Mouse (Mus musculus) heart, adult 2 months (tissue): ENCODE measurements around the gene Olfml2a. TPM values are rescaled to one million over a fixed set of nuclear protein-coding genes. Genes with fewer than 3 reads are reported as not detected.

Experiments
- DNase-seq, 2 experiments: peaks; one replicate each; pipeline ENCODE4 v3.0.0; 2021
- H3K27ac ChIP-seq: fragments of 200-600 bp; 2 replicates; pipeline ENCODE4 v1.8.1; 2022
- H3K27me3 ChIP-seq: fragments of 200-500 bp; 2 replicates; pipeline ENCODE4 v1.6.1; 2012; ENCODE audit warnings: mild to moderate bottlenecking, low read length, inconsistent platforms, mixed read lengths; ENCODE audit not compliant: control insufficient read depth, insufficient read depth
- H3K36me3 ChIP-seq: fragments of 200-500 bp; 2 replicates; pipeline ENCODE4 v1.6.1; 2012; ENCODE audit warnings: low read length, inconsistent platforms; ENCODE audit not compliant: control insufficient read depth, insufficient read depth
- H3K4me1 ChIP-seq: fragments of 200-500 bp; 2 replicates; pipeline ENCODE4 v1.6.1; 2011; ENCODE audit warnings: low read length; ENCODE audit not compliant: control insufficient read depth, insufficient read depth
- H3K4me3 ChIP-seq: fragments of 200-600 bp; 2 replicates; pipeline ENCODE4 v1.8.1; 2022
- H3K79me2 ChIP-seq: fragments of 200-500 bp; replicated peaks from 2 replicates; pipeline ENCODE4 v1.6.1; 2012; ENCODE audit warnings: mild to moderate bottlenecking, inconsistent platforms, low read length, moderate library complexity, mixed read lengths; ENCODE audit not compliant: control insufficient read depth, insufficient read depth
- H3K9ac ChIP-seq: fragments of 200-500 bp; 2 replicates; pipeline ENCODE4 v1.6.1; 2012; ENCODE audit warnings: low read depth, mild to moderate bottlenecking, control low read depth, inconsistent platforms, low read length, mixed read lengths
- CTCF ChIP-seq: fragments of 200-600 bp; IDR thresholded peaks from 2 replicates; pipeline ENCODE4 v1.8.1; 2022; ENCODE audit warnings: antibody characterized with exemption, mild to moderate bottlenecking, moderate library complexity
- EP300 ChIP-seq: fragments of 200-500 bp; IDR thresholded peaks from 2 replicates; pipeline ENCODE4 v1.6.1; 2011; ENCODE audit warnings: low read depth, low read length, control low read depth; ENCODE audit not compliant: insufficient read depth
- POLR2A ChIP-seq: fragments of 200-500 bp; IDR thresholded peaks from 2 replicates; pipeline ENCODE4 v1.6.1; 2011; ENCODE audit warnings: mild to moderate bottlenecking, low read depth, low read length, control low read depth; ENCODE audit not compliant: insufficient read depth
- WGBS: fragments of 180-500 bp; shearing (Covaris S2); methylation state at CpG from one replicate; pipeline ENCODE4 v1.1.7; 2018; 5-methylcytosine and 5-hydroxymethylcytosine counted together
- intact Hi-C: fragments of 180-260 bp; cut with DNase I; formaldehyde crosslinking; loops from one replicate; pipeline ENCODE4 v1.15.1; 2025
- polyA plus RNA-seq: library from polyadenylated mRNA; depleted of rRNA; stranded (reverse); fragments of >200 nt; gene quantifications from 2 replicates; pipeline ENCODE4 v1.2.3, GENCODE M21; 2012
- total RNA-seq, 2 experiments: library from RNA; stranded (reverse); gene quantifications; 2 replicates each; pipeline ENCODE4 v1.2.3; 2021

The Olfml2a gene
- total and polyA plus RNA-seq, 3 experiments: 2.9 to 3.8 (median 3.0) TPM

DNA sequence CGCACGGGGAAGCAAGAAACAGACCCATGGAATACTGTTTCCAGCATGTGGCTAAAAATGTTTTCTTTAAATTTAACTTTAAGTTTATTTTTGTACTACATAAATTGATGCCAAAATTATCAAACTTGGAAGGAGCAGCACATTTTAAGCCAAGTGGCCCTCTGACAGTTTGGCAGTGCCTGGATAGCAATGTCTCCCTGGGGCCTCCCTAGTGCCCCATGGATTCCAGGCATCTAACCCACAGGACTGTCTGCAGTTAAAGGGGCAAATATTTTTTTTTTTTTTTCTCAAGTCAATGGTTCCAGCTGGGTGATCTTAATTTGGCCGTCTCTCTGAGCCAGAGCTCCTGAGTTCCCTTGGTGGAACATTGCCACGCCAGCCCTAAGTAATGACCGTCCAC is 11.4 kb downstream of the Olfml2a start:
- intact Hi-C loops: no loop called here
- H3K4me3 ChIP-seq: no peak overlapping the region
- H3K27me3 ChIP-seq: no peaks in the 10 kb centered on the region
- H3K4me1 ChIP-seq: peaks cover 3% of the 10 kb centered on the region
- H3K36me3 ChIP-seq: no peaks in the 10 kb centered on the region
- WGBS: 82% methylated on average over 5 of the region's 5 CpGs
- no peak for TF ChIP-seq EP300
- TF ChIP-seq POLR2A: no peak
- no peak for TF ChIP-seq CTCF
- H3K27ac ChIP-seq: no peak overlapping the region
- no peak for DNase-seq
- no peaks in the 10 kb centered on the region for H3K79me2 ChIP-seq
- H3K9ac ChIP-seq: no peak overlapping the region

DNA sequence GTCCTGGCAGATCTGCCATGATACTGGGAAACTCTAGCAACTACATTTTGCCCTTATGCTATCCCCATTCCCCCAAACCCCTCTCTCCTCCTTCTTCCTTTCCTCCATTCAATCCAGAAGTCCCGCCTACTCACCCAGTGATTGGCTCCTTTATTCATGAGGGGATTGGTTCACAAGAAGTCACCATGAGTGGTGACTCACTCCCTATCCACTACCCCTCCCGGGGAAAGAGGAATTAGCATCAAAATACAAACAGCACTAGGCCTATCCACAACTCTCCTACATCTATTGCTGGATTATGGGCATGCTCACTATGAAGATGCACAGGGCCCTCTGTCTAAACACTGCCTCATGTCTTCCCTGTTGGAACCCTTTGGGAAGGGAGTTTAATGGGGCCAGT is 12.2 kb downstream of the Olfml2a start:
- Histone ChIP-seq H3K27me3 (no peaks in the 10 kb centered on the region), H3K4me3 (no peak overlapping the region), H3K36me3 (no peaks in the 10 kb centered on the region), H3K79me2 (no peaks in the 10 kb centered on the region), H3K27ac (no peak overlapping the region), H3K9ac (no peak overlapping the region), H3K4me1 (peaks cover 3% of the 10 kb centered on the region)
- TF ChIP-seq CTCF (no peak), POLR2A (no peak), EP300 (no peak)
- intact Hi-C loops: no loop called here
- 49% methylated on average over 2 of the region's 2 CpGs for WGBS
- DNase-seq: no peak

DNA sequence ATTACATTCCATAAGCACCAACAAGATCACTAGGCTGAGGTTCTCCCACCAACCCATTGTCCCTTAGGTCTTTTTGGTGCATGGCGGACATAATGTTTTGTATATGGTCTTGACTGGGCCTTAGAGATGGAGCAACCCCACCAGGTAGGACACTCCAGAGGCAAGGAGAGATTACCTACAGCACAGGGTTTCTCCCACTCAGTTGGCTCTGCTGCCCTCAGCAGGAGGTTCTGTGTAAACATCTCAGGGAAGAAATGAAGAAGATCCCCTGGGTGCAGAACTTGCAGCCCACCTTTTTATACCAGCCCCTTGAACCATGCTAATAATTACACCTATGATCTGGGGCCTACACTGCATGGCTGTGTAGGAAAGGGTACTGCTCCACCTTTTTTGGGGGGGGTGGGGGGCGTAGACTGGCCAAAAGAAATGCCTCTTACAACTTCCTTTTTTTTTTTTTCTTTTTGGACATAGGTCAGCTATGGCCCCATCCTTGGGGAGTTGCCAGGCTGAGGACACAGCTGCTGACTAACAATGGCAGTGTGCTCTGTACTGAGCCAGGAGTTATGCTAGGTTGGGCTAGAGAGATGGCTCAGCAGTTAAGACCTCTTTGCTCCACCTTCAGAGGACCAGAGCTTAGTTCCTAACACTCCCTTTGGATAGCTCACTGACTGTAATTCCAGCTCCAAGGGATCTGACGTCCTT is 12.8 kb downstream of the Olfml2a start:
- Histone ChIP-seq H3K4me3 (no peak overlapping the region), H3K36me3 (no peaks in the 10 kb centered on the region), H3K9ac (no peak overlapping the region), H3K79me2 (no peaks in the 10 kb centered on the region), H3K27ac (no peak overlapping the region), H3K27me3 (no peaks in the 10 kb centered on the region), H3K4me1 (peaks cover 3% of the 10 kb centered on the region)
- WGBS: 59% methylated on average over 3 of the region's 3 CpGs
- no peak for DNase-seq
- intact Hi-C loops: no loop called here
- TF ChIP-seq CTCF: peak; percentile 44
- TF ChIP-seq POLR2A: no peak
- TF ChIP-seq EP300: no peak

DNA sequence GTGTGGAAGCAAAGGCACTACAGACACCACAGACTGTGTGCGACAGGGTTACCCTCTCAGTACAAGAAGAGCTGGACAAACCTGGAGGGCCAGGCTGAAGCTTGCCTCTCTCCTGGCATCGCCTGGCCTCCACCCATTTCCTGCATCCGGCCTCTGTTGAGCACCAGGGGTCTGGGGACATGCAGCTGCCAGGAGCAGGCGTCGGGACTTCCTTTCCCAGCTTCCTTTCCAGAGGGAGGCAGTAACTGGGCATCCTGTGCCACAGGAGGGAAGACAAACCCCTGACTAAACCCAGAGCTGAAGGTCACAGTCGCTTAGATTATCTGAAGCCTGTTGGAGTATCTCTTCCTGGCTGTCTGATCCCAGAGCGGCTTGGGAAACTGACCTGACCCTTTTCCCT is 15.8 kb downstream of the Olfml2a start:
- Histone ChIP-seq H3K36me3 (no peaks in the 10 kb centered on the region), H3K4me1 (peaks cover 14% of the 10 kb centered on the region), H3K27ac (no peak overlapping the region; the same call in 1 of the 2 replicates), H3K79me2 (no peaks in the 10 kb centered on the region), H3K27me3 (no peaks in the 10 kb centered on the region), H3K4me3 (no peak overlapping the region), H3K9ac (no peak overlapping the region)
- WGBS: 47% methylated on average over 7 of the region's 7 CpGs
- intact Hi-C loops: no loop called here
- no peak for TF ChIP-seq POLR2A
- no peak for TF ChIP-seq EP300
- TF ChIP-seq CTCF: no peak
- peak in 1 of 2 experiments; percentile 34 for DNase-seq

DNA sequence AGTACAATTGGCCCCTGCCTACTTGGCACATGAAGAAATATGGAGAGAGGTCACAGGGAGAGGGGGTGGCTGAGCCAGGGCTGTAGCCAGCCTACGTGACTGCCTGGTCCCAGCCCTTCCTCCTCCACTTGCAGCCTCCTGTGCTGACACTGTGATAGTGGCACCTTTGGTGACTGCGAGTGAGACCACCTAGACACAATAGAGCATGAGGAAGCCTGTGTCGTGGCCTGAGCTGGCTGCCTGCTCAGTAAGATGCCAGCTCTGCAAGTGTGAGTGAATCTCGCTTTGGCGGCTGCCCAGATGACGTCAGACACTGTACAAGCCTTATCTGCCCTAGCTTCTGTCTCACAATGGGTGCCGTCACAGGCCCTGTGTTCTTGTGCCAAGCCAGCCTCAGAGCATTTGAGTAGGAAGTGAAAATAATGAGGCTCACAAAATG is 18.5 kb downstream of the Olfml2a start:
- Histone ChIP-seq H3K4me3 (no peak overlapping the region), H3K9ac (no peak overlapping the region), H3K27ac (peak overlapping the region; percentile 53), H3K79me2 (no peaks in the 10 kb centered on the region), H3K36me3 (no peaks in the 10 kb centered on the region), H3K4me1 (peaks cover 13% of the 10 kb centered on the region), H3K27me3 (no peaks in the 10 kb centered on the region)
- peak; percentile 82 to 90 for DNase-seq
- WGBS: 4% methylated on average over 7 of the region's 7 CpGs
- TF ChIP-seq POLR2A (no peak), EP300 (peak; percentile 70; the same call in 1 of the 2 replicates), CTCF (no peak)
- intact Hi-C loops: no loop called here

DNA sequence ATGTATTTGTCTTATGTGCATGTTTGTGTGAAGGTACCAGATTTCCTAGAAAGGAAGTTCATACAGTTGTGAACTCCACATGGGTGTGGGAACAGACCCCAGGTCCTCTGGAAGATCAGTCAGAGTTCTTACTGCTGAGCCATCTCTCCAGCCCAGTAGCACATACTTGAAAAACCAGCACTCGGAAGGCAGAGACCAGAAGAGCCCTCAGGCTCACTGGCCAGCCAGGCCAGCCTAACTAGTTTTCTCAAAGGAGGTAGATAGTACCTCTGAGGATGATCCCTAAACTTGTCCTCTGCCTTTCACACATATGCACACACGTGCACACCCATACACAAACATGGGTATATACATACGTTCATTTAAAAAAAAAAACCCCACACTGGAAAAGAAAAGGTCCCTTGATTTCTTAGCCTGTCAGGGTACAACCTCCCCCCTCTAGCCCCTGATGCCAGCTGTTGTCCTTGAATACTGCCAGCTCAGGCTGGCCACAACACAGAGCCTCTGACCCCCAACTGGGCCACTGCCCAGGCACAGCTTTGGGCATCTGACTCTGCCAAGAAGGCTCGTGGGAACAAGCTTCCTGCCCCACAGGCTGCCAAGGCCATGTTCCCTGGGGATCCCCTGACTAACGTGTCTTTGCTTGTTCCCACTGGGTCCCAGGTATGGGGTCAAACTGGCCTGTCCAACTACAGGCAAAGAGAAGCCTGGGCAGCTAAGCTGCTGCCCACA is 21.5 kb downstream of the Olfml2a start:
- H3K4me3 ChIP-seq: no peak overlapping the region
- no peaks in the 10 kb centered on the region for H3K79me2 ChIP-seq
- TF ChIP-seq POLR2A (no peak), EP300 (0 out of 2 replicates have a peak, but pooled peaks have one; percentile 71), CTCF (no peak)
- peak; percentile 72 to 83 for DNase-seq
- peaks cover 11% of the 10 kb centered on the region for H3K4me1 ChIP-seq
- H3K9ac ChIP-seq: no peak overlapping the region
- intact Hi-C loops: no loop called here
- WGBS: 48% methylated on average over 5 of the region's 5 CpGs
- H3K27ac ChIP-seq: peak overlapping the region; percentile 27
- no peaks in the 10 kb centered on the region for H3K36me3 ChIP-seq
- no peaks in the 10 kb centered on the region for H3K27me3 ChIP-seq
